Mouse (Mus musculus): Measurements from ENCODE around the gene Dgkd. TPM values are rescaled to one million over a fixed set of nuclear protein-coding genes. Genes with fewer than 3 reads are reported as not detected.

The Dgkd gene
- polyA plus RNA-seq, 1 experiment from 2014 or later: 25.2 TPM

- peaks cover 72% of the 10 kb centered on the region for H3K36me3 ChIP-seq
Observed at GRCm38 (mm10) chr1:87918061-87918460, 65.0 kb downstream of the Dgkd start.

GRCm38 (mm10) chr1:87920056-87920614 lies 67.0 kb downstream of the Dgkd start:
- WGBS: 78% methylated on average over 3 of the region's 3 CpGs
- ATAC-seq (ENCODE audit: insufficient number of reproducible peaks, low FRiP score, low TSS enrichment, low read depth): no peak
- Histone ChIP-seq H3K27me3 (no peaks in the 10 kb centered on the region), H3K27ac (no peak overlapping the region), H3K9ac (no peak overlapping the region), H3K9me3 (no peaks in the 10 kb centered on the region), H3K4me1 (no peaks in the 10 kb centered on the region), H3K4me3 (no peak overlapping the region), H3K4me2 (no peak overlapping the region), H3K36me3 (peaks cover 84% of the 10 kb centered on the region)

More at GRCm38 (mm10) chr1:87918061-87918460, 65.0 kb downstream of the Dgkd start:
- ATAC-seq (ENCODE audit: insufficient number of reproducible peaks, low FRiP score, low TSS enrichment, low read depth): no peak
- Histone ChIP-seq H3K4me2 (no peak overlapping the region), H3K4me1 (0 out of 2 replicates have a peak, but pooled peaks cover 2% of the 10 kb centered on the region), H3K27me3 (no peaks in the 10 kb centered on the region), H3K9ac (no peak overlapping the region), H3K27ac (no peak overlapping the region), H3K4me3 (no peak overlapping the region), H3K9me3 (no peaks in the 10 kb centered on the region)
- 95% methylated on average over 2 of the region's 2 CpGs for WGBS

- Histone ChIP-seq H3K36me3 (peaks cover 86% of the 10 kb centered on the region), H3K27me3 (no peaks in the 10 kb centered on the region), H3K4me1 (no peaks in the 10 kb centered on the region), H3K9ac (no peak overlapping the region), H3K9me3 (no peaks in the 10 kb centered on the region), H3K4me3 (no peak overlapping the region), H3K4me2 (no peak overlapping the region), H3K27ac (no peak overlapping the region)
- 34% methylated on average over 1 of the region's 1 CpGs for WGBS
- no peak for ATAC-seq (ENCODE audit: insufficient number of reproducible peaks, low FRiP score, low TSS enrichment, low read depth)
Observed at GRCm38 (mm10) chr1:87922666-87923065, 69.6 kb downstream of the Dgkd start.

- no peak overlapping the region for H3K4me2 ChIP-seq
- no peak for ATAC-seq (ENCODE audit: insufficient number of reproducible peaks, low FRiP score, low TSS enrichment, low read depth)
Observed at GRCm38 (mm10) chr1:87924888-87925287, 71.8 kb downstream of the Dgkd start.

GRCm38 (mm10) chr1:87929730-87930129 lies 76.6 kb downstream of the Dgkd start:
- H3K27me3 ChIP-seq: no peaks in the 10 kb centered on the region
- ATAC-seq (ENCODE audit: insufficient number of reproducible peaks, low FRiP score, low TSS enrichment, low read depth): no peak
- no peak overlapping the region for H3K4me3 ChIP-seq
- H3K27ac ChIP-seq: no peak overlapping the region
- 64% methylated on average over 5 of the region's 5 CpGs for WGBS
- H3K4me2 ChIP-seq: no peak overlapping the region
- H3K4me1 ChIP-seq: no peaks in the 10 kb centered on the region
- H3K36me3 ChIP-seq: peaks cover 58% of the 10 kb centered on the region
- H3K9me3 ChIP-seq: no peaks in the 10 kb centered on the region
- no peak overlapping the region for H3K9ac ChIP-seq

More at GRCm38 (mm10) chr1:87924888-87925287, 71.8 kb downstream of the Dgkd start:
- H3K4me3 ChIP-seq: no peak overlapping the region
- H3K9me3 ChIP-seq: no peaks in the 10 kb centered on the region
- H3K27me3 ChIP-seq: no peaks in the 10 kb centered on the region
- H3K4me1 ChIP-seq: no peaks in the 10 kb centered on the region
- WGBS: 93% methylated on average over 4 of the region's 4 CpGs
- H3K36me3 ChIP-seq: peaks cover 70% of the 10 kb centered on the region
- H3K27ac ChIP-seq: no peak overlapping the region
- no peak overlapping the region for H3K9ac ChIP-seq

GRCm38 (mm10) chr1:87933051-87933450 lies 80.0 kb downstream of the Dgkd start:
- no peak overlapping the region for H3K4me3 ChIP-seq
- WGBS: 75% methylated on average over 5 of the region's 5 CpGs

GRCm38 (mm10) chr1:87935095-87935494 lies 82.0 kb downstream of the Dgkd start:
- H3K4me2 ChIP-seq: no peak overlapping the region
- H3K4me3 ChIP-seq: no peak overlapping the region
- no peaks in the 10 kb centered on the region for H3K4me1 ChIP-seq
- WGBS: 83% methylated on average over 9 of the region's 9 CpGs
- H3K36me3 ChIP-seq: peaks cover 75% of the 10 kb centered on the region
- no peaks in the 10 kb centered on the region for H3K9me3 ChIP-seq
- no peak for ATAC-seq (ENCODE audit: insufficient number of reproducible peaks, low FRiP score, low TSS enrichment, low read depth)
- no peak overlapping the region for H3K27ac ChIP-seq
- H3K27me3 ChIP-seq: no peaks in the 10 kb centered on the region
- H3K9ac ChIP-seq: no peak overlapping the region

More at GRCm38 (mm10) chr1:87933051-87933450, 80.0 kb downstream of the Dgkd start:
- no peak for ATAC-seq (ENCODE audit: insufficient number of reproducible peaks, low FRiP score, low TSS enrichment, low read depth)
- Histone ChIP-seq H3K36me3 (peaks cover 58% of the 10 kb centered on the region), H3K4me2 (no peak overlapping the region), H3K9ac (no peak overlapping the region), H3K9me3 (no peaks in the 10 kb centered on the region), H3K27ac (no peak overlapping the region), H3K27me3 (no peaks in the 10 kb centered on the region), H3K4me1 (no peaks in the 10 kb centered on the region)

GRCm38 (mm10) chr1:87935546-87935945 lies 82.5 kb downstream of the Dgkd start:
- Histone ChIP-seq H3K4me3 (no peak overlapping the region), H3K27me3 (no peaks in the 10 kb centered on the region), H3K36me3 (peaks cover 79% of the 10 kb centered on the region), H3K4me1 (no peaks in the 10 kb centered on the region), H3K9me3 (no peaks in the 10 kb centered on the region), H3K4me2 (no peak overlapping the region), H3K27ac (no peak overlapping the region), H3K9ac (no peak overlapping the region)
- ATAC-seq (ENCODE audit: insufficient number of reproducible peaks, low FRiP score, low TSS enrichment, low read depth): no peak
- 90% methylated on average over 2 of the region's 2 CpGs for WGBS

- Histone ChIP-seq H3K36me3 (peaks cover 81% of the 10 kb centered on the region), H3K4me1 (no peaks in the 10 kb centered on the region), H3K4me3 (no peak overlapping the region), H3K9me3 (no peaks in the 10 kb centered on the region), H3K27ac (no peak overlapping the region), H3K9ac (no peak overlapping the region), H3K4me2 (no peak overlapping the region), H3K27me3 (no peaks in the 10 kb centered on the region)
- WGBS: 87% methylated on average over 7 of the region's 7 CpGs
- ATAC-seq (ENCODE audit: insufficient number of reproducible peaks, low FRiP score, low TSS enrichment, low read depth): no peak
Observed at GRCm38 (mm10) chr1:87936075-87936474, 83.0 kb downstream of the Dgkd start.

- no peak overlapping the region for H3K4me2 ChIP-seq
- H3K27ac ChIP-seq: no peak overlapping the region
- H3K36me3 ChIP-seq: peaks cover 81% of the 10 kb centered on the region
- H3K9me3 ChIP-seq: no peaks in the 10 kb centered on the region
- H3K9ac ChIP-seq: no peak overlapping the region
- no peak overlapping the region for H3K4me3 ChIP-seq
- WGBS: 39% methylated on average over 2 of the region's 2 CpGs
- no peaks in the 10 kb centered on the region for H3K27me3 ChIP-seq
- ATAC-seq (ENCODE audit: insufficient number of reproducible peaks, low FRiP score, low TSS enrichment, low read depth): no peak
- no peaks in the 10 kb centered on the region for H3K4me1 ChIP-seq
Observed at GRCm38 (mm10) chr1:87936516-87936915, 83.4 kb downstream of the Dgkd start.

- ATAC-seq (ENCODE audit: insufficient number of reproducible peaks, low FRiP score, low TSS enrichment, low read depth): no peak
- H3K36me3 ChIP-seq: peaks cover 99% of the 10 kb centered on the region
- 97% methylated on average over 1 of the region's 1 CpGs for WGBS
Observed at GRCm38 (mm10) chr1:87941765-87942164, 88.7 kb downstream of the Dgkd start.

GRCm38 (mm10) chr1:87947681-87948091 lies 94.6 kb downstream of the Dgkd start:
- no peak overlapping the region for H3K4me2 ChIP-seq
- H3K36me3 ChIP-seq: peaks cover 96% of the 10 kb centered on the region
- 90% methylated on average over 6 of the region's 6 CpGs for WGBS
- H3K9me3 ChIP-seq: no peaks in the 10 kb centered on the region
- no peaks in the 10 kb centered on the region for H3K27me3 ChIP-seq
- no peak for ATAC-seq (ENCODE audit: insufficient number of reproducible peaks, low FRiP score, low TSS enrichment, low read depth)
- no peak overlapping the region for H3K9ac ChIP-seq
- no peaks in the 10 kb centered on the region for H3K4me1 ChIP-seq
- no peak overlapping the region for H3K4me3 ChIP-seq
- H3K27ac ChIP-seq: no peak overlapping the region

More at GRCm38 (mm10) chr1:87941765-87942164, 88.7 kb downstream of the Dgkd start:
- Histone ChIP-seq H3K4me2 (no peak overlapping the region), H3K9ac (no peak overlapping the region), H3K4me1 (no peaks in the 10 kb centered on the region), H3K4me3 (no peak overlapping the region), H3K9me3 (no peaks in the 10 kb centered on the region), H3K27me3 (no peaks in the 10 kb centered on the region), H3K27ac (no peak overlapping the region)

GRCm38 (mm10) chr1:87951641-87952040 lies 98.6 kb downstream of the Dgkd start:
- 97% methylated on average over 3 of the region's 3 CpGs for WGBS
- no peak overlapping the region for H3K9ac ChIP-seq
- no peak overlapping the region for H3K4me3 ChIP-seq
- no peaks in the 10 kb centered on the region for H3K4me1 ChIP-seq
- H3K4me2 ChIP-seq: no peak overlapping the region
- H3K27me3 ChIP-seq: no peaks in the 10 kb centered on the region
- no peaks in the 10 kb centered on the region for H3K9me3 ChIP-seq
- no peak overlapping the region for H3K27ac ChIP-seq
- H3K36me3 ChIP-seq: peaks cover 94% of the 10 kb centered on the region
- ATAC-seq (ENCODE audit: insufficient number of reproducible peaks, low FRiP score, low TSS enrichment, low read depth): no peak
